Mouse (Mus musculus): ENCODE data around the gene Dtx4. TPM values are rescaled to one million over a fixed set of nuclear protein-coding genes. Genes with fewer than 3 reads are reported as not detected.

Gene Dtx4
- total and polyA plus RNA-seq, 3 experiments: 16.4 to 30.5 (median 21.2) TPM

DNA sequence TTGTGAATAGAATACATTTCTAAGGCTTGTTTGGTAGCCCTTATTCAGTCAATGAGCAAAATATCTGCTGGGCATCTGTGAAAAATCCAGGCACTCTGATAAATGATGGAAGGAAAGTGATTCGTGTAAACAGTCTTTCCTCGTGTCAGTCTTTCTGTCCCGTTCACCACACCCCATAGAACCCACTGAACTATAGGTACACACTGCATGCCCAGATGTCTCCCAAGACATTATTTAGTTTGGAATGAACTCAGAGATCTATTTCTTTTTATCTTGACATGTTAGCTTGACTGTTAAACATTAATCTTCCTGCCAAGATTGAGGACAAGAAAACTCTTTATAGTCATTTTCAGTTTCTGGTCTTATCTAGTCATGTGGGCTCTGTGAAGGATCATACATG, 82.9 kb downstream of the Dtx4 start:
- no peaks in the 10 kb centered on the region for H3K9me3 ChIP-seq (replicated peaks; ENCODE audit: low read length)
- in situ Hi-C loops (cut with MboI; ENCODE audit: low pct_ligation_motif_present, low pct_unique_long_range_greater_than_20kb, low sequenced_read_pairs): no loop called here
- no peaks in the 10 kb centered on the region for H3K4me1 ChIP-seq (ENCODE audit: control insufficient read depth in 1 of 2, insufficient read depth in 2 of 2)
- H3K9ac ChIP-seq (ENCODE audit: insufficient read depth, low read depth): no peak overlapping the region
- no peak overlapping the region for H3K4me2 ChIP-seq (ENCODE audit: insufficient read depth, low read depth, poor library complexity, severe bottlenecking)
- no peak for DNase-seq (ENCODE audit: extremely low read depth)
- no peaks in the 10 kb centered on the region for H3K36me3 ChIP-seq (replicated peaks in 1 of 2; ENCODE audit: control insufficient read depth in 1 of 2, insufficient read depth in 1 of 2, low read length in 1 of 2)
- no peaks in the 10 kb centered on the region for H3K27me3 ChIP-seq (replicated peaks)
- dilution Hi-C loops (cut with MboI; ENCODE audit: extremely low pct_ligation_motif_present, extremely low pct_unique_long_range_greater_than_20kb, low sequenced_read_pairs): no loop called here
- TF ChIP-seq ZNF384 (IDR thresholded peaks at IDR 0.05; ENCODE audit: low read depth, low read length) (no peak), MAZ (IDR thresholded peaks at IDR 0.05; ENCODE audit: low read depth, low read length) (no peak)
- H3K27ac ChIP-seq (ENCODE audit: insufficient read depth, low read depth): no peak overlapping the region
- no peak overlapping the region for H3K4me3 ChIP-seq (replicated peaks in 1 of 3; ENCODE audit: low read depth in 2 of 3, low read length in 2 of 3, poor library complexity in 1 of 3)
- H3K79me2 ChIP-seq (replicated peaks; ENCODE audit: control insufficient read depth, extremely low read depth, insufficient read depth, poor library complexity, severe bottlenecking): no peaks in the 10 kb centered on the region

- Histone ChIP-seq H3K9me3 (replicated peaks; ENCODE audit: low read length) (no peaks in the 10 kb centered on the region), H3K4me1 (ENCODE audit: control insufficient read depth in 1 of 2, insufficient read depth in 2 of 2) (no peaks in the 10 kb centered on the region), H3K27me3 (replicated peaks) (no peaks in the 10 kb centered on the region), H3K9ac (ENCODE audit: insufficient read depth, low read depth) (no peak within 1 kb of the TSS), H3K27ac (ENCODE audit: insufficient read depth, low read depth) (no peak within 1 kb of the TSS), H3K36me3 (replicated peaks in 1 of 2; ENCODE audit: control insufficient read depth in 1 of 2, insufficient read depth in 1 of 2, low read length in 1 of 2) (no peaks in the 10 kb centered on the region), H3K79me2 (replicated peaks; ENCODE audit: control insufficient read depth, extremely low read depth, insufficient read depth, poor library complexity, severe bottlenecking) (no peaks in the 10 kb centered on the region), H3K4me3 (replicated peaks in 1 of 3; ENCODE audit: low read depth in 2 of 3, low read length in 2 of 3, poor library complexity in 1 of 3) (no peak within 1 kb of the TSS), H3K4me2 (ENCODE audit: insufficient read depth, low read depth, poor library complexity, severe bottlenecking) (no peak within 1 kb of the TSS)
- dilution Hi-C loops (cut with MboI; ENCODE audit: extremely low pct_ligation_motif_present, extremely low pct_unique_long_range_greater_than_20kb, low sequenced_read_pairs) (no loop called here), in situ Hi-C loops (cut with MboI; ENCODE audit: low pct_ligation_motif_present, low pct_unique_long_range_greater_than_20kb, low sequenced_read_pairs) (no loop called here)
- DNase-seq (ENCODE audit: extremely low read depth): no peak
- no peak for TF ChIP-seq POLR2AphosphoS2 (IDR thresholded peaks at IDR 0.05; ENCODE audit: low read depth, low read length)
- TF ChIP-seq ELF1 (IDR thresholded peaks at IDR 0.05; ENCODE audit: low read depth, low read length): no peak
These were observed 83.9 kb downstream of the Dtx4 start, which contains the start of gene Olfr1441 for GRCm38 (mm10) chr19:12417361-12417760. Gene Olfr1441 (plus strand): TSS chr19:12417433.

Other genes with a start within 250 kb of the Dtx4 start
- not detected in 2 replicates for gene Olfr235, start 240.4 kb downstream of the Dtx4 start, total RNA-seq (2012; rRNA removed)
- not detected in 2 replicates for gene Olfr235, start 240.4 kb downstream of the Dtx4 start, total RNA-seq (2014; rRNA removed)
- gene Olfr235, start 240.4 kb downstream of the Dtx4 start, polyA plus RNA-seq (2012; ENCODE audit: insufficient read length, low read depth): not detected in 2 replicates
- gene Olfr1434, start 221.6 kb downstream of the Dtx4 start, total RNA-seq (2012; rRNA removed): not detected in 2 replicates
- gene Olfr1434, start 221.6 kb downstream of the Dtx4 start, total RNA-seq (2014; rRNA removed): not detected in 2 replicates
- not detected in 2 replicates for gene Olfr1434, start 221.6 kb downstream of the Dtx4 start, polyA plus RNA-seq (2012; ENCODE audit: insufficient read length, low read depth)
- not detected in 2 replicates for gene Olfr1436, start 202.3 kb downstream of the Dtx4 start, total RNA-seq (2012; rRNA removed)
- not detected in 2 replicates for gene Olfr1436, start 202.3 kb downstream of the Dtx4 start, total RNA-seq (2014; rRNA removed)
- not detected in 2 replicates for gene Olfr1436, start 202.3 kb downstream of the Dtx4 start, polyA plus RNA-seq (2012; ENCODE audit: insufficient read length, low read depth)
- not detected in 2 replicates for gene Olfr1437, start 176.4 kb downstream of the Dtx4 start, total RNA-seq (2012; rRNA removed)
- not detected in 2 replicates for gene Olfr1437, start 176.4 kb downstream of the Dtx4 start, total RNA-seq (2014; rRNA removed)
- gene Olfr1437, start 176.4 kb downstream of the Dtx4 start, polyA plus RNA-seq (2012; ENCODE audit: insufficient read length, low read depth): not detected in 2 replicates
- gene Olfr1438-ps1, start 165.5 kb downstream of the Dtx4 start, total RNA-seq (2012; rRNA removed): not detected in 2 replicates
- gene Olfr1438-ps1, start 165.5 kb downstream of the Dtx4 start, total RNA-seq (2014; rRNA removed): not detected in 2 replicates
- gene Olfr1438-ps1, start 165.5 kb downstream of the Dtx4 start, polyA plus RNA-seq (2012; ENCODE audit: insufficient read length, low read depth): not detected in 2 replicates
- gene Olfr1440, start 114.2 kb downstream of the Dtx4 start, total RNA-seq (2012; rRNA removed): not detected in 2 replicates
- not detected in 2 replicates for gene Olfr1440, start 114.2 kb downstream of the Dtx4 start, total RNA-seq (2014; rRNA removed)
- gene Olfr1440, start 114.2 kb downstream of the Dtx4 start, polyA plus RNA-seq (2012; ENCODE audit: insufficient read length, low read depth): not detected in 2 replicates
- gene Olfr1441, start 84.0 kb downstream of the Dtx4 start, total RNA-seq (2012; rRNA removed): 0.13 TPM in 1 of 2 replicates, not detected in the other
- not detected in 2 replicates for gene Olfr1441, start 84.0 kb downstream of the Dtx4 start, total RNA-seq (2014; rRNA removed)
- not detected in 2 replicates for gene Olfr1441, start 84.0 kb downstream of the Dtx4 start, polyA plus RNA-seq (2012; ENCODE audit: insufficient read length, low read depth)
- not detected in 2 replicates for gene Pfpl, start 73.5 kb downstream of the Dtx4 start, total RNA-seq (2012; rRNA removed)
- gene Pfpl, start 73.5 kb downstream of the Dtx4 start, total RNA-seq (2014; rRNA removed): not detected in 2 replicates
- not detected in 2 replicates for gene Pfpl, start 73.5 kb downstream of the Dtx4 start, polyA plus RNA-seq (2012; ENCODE audit: insufficient read length, low read depth)
- 43.8 and 53.6 TPM in 2 replicates for gene Mpeg1, start 40.7 kb downstream of the Dtx4 start, total RNA-seq (2012; rRNA removed)
- 67.0 and 68.0 TPM in 2 replicates for gene Mpeg1, start 40.7 kb downstream of the Dtx4 start, total RNA-seq (2014; rRNA removed)
- gene Mpeg1, start 40.7 kb downstream of the Dtx4 start, polyA plus RNA-seq (2012; ENCODE audit: insufficient read length, low read depth): 241 and 270 TPM in 2 replicates
- 47.6 and 53.6 TPM in 2 replicates for gene Fam111a, start 44.3 kb upstream of the Dtx4 start, total RNA-seq (2012; rRNA removed)
- gene Fam111a, start 44.3 kb upstream of the Dtx4 start, total RNA-seq (2014; rRNA removed): 92.6 and 110 TPM in 2 replicates
- gene Fam111a, start 44.3 kb upstream of the Dtx4 start, polyA plus RNA-seq (2012; ENCODE audit: insufficient read length, low read depth): 102 and 103 TPM in 2 replicates
- 0.13 and 0.17 TPM in 2 replicates for gene Gm4952, start 98.5 kb upstream of the Dtx4 start, total RNA-seq (2012; rRNA removed)
- 0.26 TPM in 1 of 2 replicates, not detected in the other for gene Gm4952, start 98.5 kb upstream of the Dtx4 start, total RNA-seq (2014; rRNA removed)
- gene Gm4952, start 98.5 kb upstream of the Dtx4 start, polyA plus RNA-seq (2012; ENCODE audit: insufficient read length, low read depth): not detected in 2 replicates
- not detected in 2 replicates for gene Glyat, start 131.9 kb upstream of the Dtx4 start, total RNA-seq (2012; rRNA removed)
- gene Glyat, start 131.9 kb upstream of the Dtx4 start, total RNA-seq (2014; rRNA removed): not detected in 2 replicates
- not detected in 2 replicates for gene Glyat, start 131.9 kb upstream of the Dtx4 start, polyA plus RNA-seq (2012; ENCODE audit: insufficient read length, low read depth)
- not detected in 2 replicates for gene Olfr1442, start 169.0 kb upstream of the Dtx4 start, total RNA-seq (2012; rRNA removed)
- gene Olfr1442, start 169.0 kb upstream of the Dtx4 start, total RNA-seq (2014; rRNA removed): not detected in 2 replicates
- not detected in 2 replicates for gene Olfr1442, start 169.0 kb upstream of the Dtx4 start, polyA plus RNA-seq (2012; ENCODE audit: insufficient read length, low read depth)
- gene Olfr1443, start 176.7 kb upstream of the Dtx4 start, total RNA-seq (2012; rRNA removed): not detected in 2 replicates
- not detected in 2 replicates for gene Olfr1443, start 176.7 kb upstream of the Dtx4 start, total RNA-seq (2014; rRNA removed)
- not detected in 2 replicates for gene Olfr1443, start 176.7 kb upstream of the Dtx4 start, polyA plus RNA-seq (2012; ENCODE audit: insufficient read length, low read depth)
- gene Keg1, start 194.3 kb upstream of the Dtx4 start, total RNA-seq (2012; rRNA removed): not detected in 2 replicates
- not detected in 2 replicates for gene Keg1, start 194.3 kb upstream of the Dtx4 start, total RNA-seq (2014; rRNA removed)
- not detected in 2 replicates for gene Keg1, start 194.3 kb upstream of the Dtx4 start, polyA plus RNA-seq (2012; ENCODE audit: insufficient read length, low read depth)

Data from CH12.LX (cell line).